Mouse (Mus musculus) intestine, embryonic 15.5 days (tissue): ENCODE data around the gene Dlg2. TPM values are rescaled to one million over a fixed set of nuclear protein-coding genes. Genes with fewer than 3 reads are reported as not detected.
A peak's percentile ranks its signal among the peaks of the same experiment; 100 is the strongest.

Source experiments
- ATAC-seq: fragments of 200-750 bp; cut with Nextera tagmentation; 2 replicates; pipeline ENCODE4 v1.8.0; 2017; ENCODE audit warnings: moderate TSS enrichment, moderate library complexity
- H3K27ac ChIP-seq: fragments of 300-500 bp; sonication (generic); 2 replicates; pipeline ENCODE4 v1.5.1; 2015; ENCODE audit warnings: mild to moderate bottlenecking, inconsistent platforms
- H3K27me3 ChIP-seq: fragments of 300-500 bp; sonication (generic); replicated peaks from 2 replicates; pipeline ENCODE4 v1.6.1; 2015; ENCODE audit warnings: inconsistent platforms
- H3K36me3 ChIP-seq: fragments of 300-500 bp; sonication (generic); 2 replicates; pipeline ENCODE4 v1.6.1; 2015; ENCODE audit warnings: inconsistent platforms
- H3K4me1 ChIP-seq: fragments of 300-500 bp; sonication (generic); replicated peaks from 2 replicates; pipeline ENCODE4 v1.6.1; 2015; ENCODE audit warnings: inconsistent platforms
- H3K4me2 ChIP-seq: fragments of 300-500 bp; sonication (generic); replicated peaks from 2 replicates; pipeline ENCODE4 v1.6.1; 2015; ENCODE audit warnings: mild to moderate bottlenecking, inconsistent platforms
- H3K4me3 ChIP-seq: fragments of 300-500 bp; sonication (generic); replicated peaks from 2 replicates; pipeline ENCODE4 v1.5.1; 2015; ENCODE audit warnings: inconsistent platforms
- H3K9ac ChIP-seq: fragments of 300-500 bp; sonication (generic); 2 replicates; pipeline ENCODE4 v1.6.1; 2015; ENCODE audit warnings: inconsistent platforms
- H3K9me3 ChIP-seq: fragments of 300-500 bp; sonication (generic); 2 replicates; pipeline ENCODE4 v1.6.1; 2016; ENCODE audit warnings: inconsistent platforms
- WGBS: fragments of 180-500 bp; shearing (Covaris S2); methylation state at CpG from one replicate; pipeline ENCODE4 v1.1.7; 2015; 5-methylcytosine and 5-hydroxymethylcytosine counted together
- polyA plus RNA-seq: library from polyadenylated mRNA; unstranded; fragments of >200 nt; fragmentation: Nextera tagmentation; extraction: Ambion mirVana; gene quantifications from 2 replicates; pipeline ENCODE4 v1.2.1, GENCODE M21; 2015

The Dlg2 gene
- polyA plus RNA-seq, 1 experiment from 2014 or later: 4.8 TPM

GRCm38 (mm10) chr7:91902503-91902902 lies 1426.0 kb downstream of the Dlg2 start:
- WGBS: 47% methylated on average over 2 of the region's 2 CpGs
- no peaks in the 10 kb centered on the region for H3K9me3 ChIP-seq
- H3K27ac ChIP-seq: no peak overlapping the region
- H3K4me3 ChIP-seq: no peak overlapping the region
- H3K27me3 ChIP-seq: no peaks in the 10 kb centered on the region
- peak; percentile 23; the same call in 1 of the 2 replicates for ATAC-seq
- H3K4me1 ChIP-seq: no peaks in the 10 kb centered on the region
- H3K36me3 ChIP-seq: no peaks in the 10 kb centered on the region
- no peak overlapping the region for H3K4me2 ChIP-seq
- no peak overlapping the region for H3K9ac ChIP-seq

DNA sequence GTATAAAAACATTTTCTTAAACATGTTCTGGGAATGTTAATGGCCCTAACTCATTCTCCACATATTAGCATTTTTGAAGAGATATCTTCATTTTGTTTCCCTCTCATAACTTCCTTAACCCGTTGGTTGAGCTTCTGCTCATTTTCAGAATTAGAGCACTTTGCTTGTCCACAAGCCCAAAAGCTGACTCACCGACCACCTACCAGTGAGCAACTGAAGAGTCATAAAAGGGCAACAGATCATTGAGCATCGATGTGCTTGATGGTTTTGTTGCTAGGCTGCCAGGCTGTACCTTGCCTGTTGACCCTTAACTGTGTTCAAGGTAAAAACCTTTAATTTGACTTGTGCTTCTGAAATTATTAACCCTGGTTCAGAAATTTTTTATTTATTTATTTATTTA lies 1440.3 kb downstream of the Dlg2 start:
- WGBS: 65% methylated on average over 3 of the region's 3 CpGs
- Histone ChIP-seq H3K9me3 (no peaks in the 10 kb centered on the region), H3K9ac (no peak overlapping the region), H3K4me2 (no peak overlapping the region), H3K4me3 (no peak overlapping the region), H3K27me3 (no peaks in the 10 kb centered on the region), H3K4me1 (no peaks in the 10 kb centered on the region), H3K36me3 (no peaks in the 10 kb centered on the region), H3K27ac (no peak overlapping the region)
- no peak for ATAC-seq

GRCm38 (mm10) chr7:91919099-91919498 lies 1442.6 kb downstream of the Dlg2 start:
- no peak for ATAC-seq
- Histone ChIP-seq H3K4me3 (no peak overlapping the region), H3K4me1 (no peaks in the 10 kb centered on the region), H3K9me3 (no peaks in the 10 kb centered on the region), H3K4me2 (no peak overlapping the region), H3K36me3 (no peaks in the 10 kb centered on the region), H3K9ac (no peak overlapping the region), H3K27ac (no peak overlapping the region), H3K27me3 (no peaks in the 10 kb centered on the region)
- WGBS: 76% methylated on average over 3 of the region's 3 CpGs

DNA sequence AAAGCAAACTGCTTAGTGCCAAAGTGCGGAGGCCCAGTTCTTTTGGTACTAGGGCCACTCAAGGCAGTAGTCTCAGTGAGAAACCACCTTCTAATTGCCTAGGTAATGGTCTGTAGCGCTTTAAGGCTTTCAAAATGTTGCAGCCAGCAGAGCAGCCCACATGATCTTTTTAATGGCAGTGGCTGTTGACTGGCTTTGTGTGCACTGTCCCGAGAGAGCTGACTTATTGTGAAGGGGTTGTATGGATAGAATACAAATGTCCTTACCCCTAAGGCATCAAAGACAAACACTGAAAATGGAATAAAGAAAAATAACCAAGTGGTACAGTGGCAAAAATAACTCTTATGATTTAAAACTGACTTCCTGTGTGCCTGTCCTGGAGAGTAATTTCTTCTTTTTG lies 1443.3 kb downstream of the Dlg2 start:
- Histone ChIP-seq H3K9ac (no peak overlapping the region), H3K36me3 (no peaks in the 10 kb centered on the region), H3K4me1 (no peaks in the 10 kb centered on the region), H3K27ac (no peak overlapping the region), H3K4me2 (no peak overlapping the region), H3K4me3 (no peak overlapping the region), H3K27me3 (no peaks in the 10 kb centered on the region), H3K9me3 (no peaks in the 10 kb centered on the region)
- no peak for ATAC-seq
- 77% methylated on average over 3 of the region's 3 CpGs for WGBS

DNA sequence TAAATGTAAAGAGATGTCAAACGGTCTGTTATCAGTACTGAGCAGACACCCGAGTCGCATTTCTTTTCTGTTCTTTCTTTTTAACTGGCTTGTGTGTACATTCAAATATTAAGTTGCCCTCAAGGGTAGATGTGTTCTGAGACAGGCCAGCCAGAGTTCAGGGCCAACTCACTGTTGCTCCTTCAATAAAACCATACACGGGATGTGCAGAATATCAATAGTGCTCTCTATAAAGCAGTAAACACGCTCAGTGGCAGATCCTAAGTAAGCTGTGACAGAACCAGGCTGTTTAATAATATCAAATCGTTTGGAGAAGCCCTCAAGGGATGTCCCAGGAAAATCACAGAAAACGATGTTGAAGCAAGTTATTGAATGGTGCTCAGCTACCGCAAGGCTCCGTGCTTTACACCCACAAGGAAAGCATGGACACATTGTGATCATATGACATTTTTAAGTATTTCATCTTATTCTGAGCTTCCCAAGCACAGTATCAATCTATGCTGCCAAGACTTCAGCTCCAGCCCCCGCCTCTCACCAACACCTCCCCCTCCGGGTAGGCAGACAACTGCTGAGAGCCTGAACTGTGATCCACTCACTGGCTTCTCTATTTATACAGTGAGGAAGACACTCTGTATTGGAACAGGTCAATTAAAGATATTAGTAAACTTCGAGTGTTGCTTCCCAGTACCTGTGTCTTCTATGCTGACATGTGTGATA lies 1458.6 kb downstream of the Dlg2 start:
- Histone ChIP-seq H3K9ac (no peak overlapping the region), H3K36me3 (no peaks in the 10 kb centered on the region), H3K27ac (no peak overlapping the region), H3K27me3 (no peaks in the 10 kb centered on the region), H3K4me1 (no peaks in the 10 kb centered on the region), H3K9me3 (no peaks in the 10 kb centered on the region), H3K4me3 (no peak overlapping the region), H3K4me2 (no peak overlapping the region)
- no peak for ATAC-seq
- 48% methylated on average over 12 of the region's 12 CpGs for WGBS

DNA sequence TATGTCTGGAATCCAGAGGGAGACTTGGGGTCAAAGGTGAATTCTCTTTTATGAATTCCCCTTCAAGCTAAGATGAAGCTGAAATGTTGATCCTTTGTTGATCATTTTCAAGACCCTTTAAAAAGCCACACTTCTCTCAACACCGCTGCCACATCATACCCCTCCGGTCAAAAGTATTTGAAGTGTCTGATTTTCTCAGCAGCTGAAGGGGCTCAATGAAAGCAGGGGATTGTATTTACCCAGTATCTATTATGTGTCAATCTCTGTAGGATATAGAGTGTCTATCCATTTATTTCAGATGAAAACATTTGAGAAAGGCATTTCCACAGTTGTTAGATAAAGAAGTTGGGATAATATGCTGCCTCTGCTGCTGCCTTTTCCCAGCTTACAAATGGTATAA lies 1459.7 kb downstream of the Dlg2 start:
- WGBS: 59% methylated on average over 2 of the region's 2 CpGs
- no peak overlapping the region for H3K27ac ChIP-seq
- no peaks in the 10 kb centered on the region for H3K36me3 ChIP-seq
- no peaks in the 10 kb centered on the region for H3K9me3 ChIP-seq
- no peaks in the 10 kb centered on the region for H3K27me3 ChIP-seq
- H3K9ac ChIP-seq: no peak overlapping the region
- no peak for ATAC-seq
- H3K4me1 ChIP-seq: no peaks in the 10 kb centered on the region
- H3K4me3 ChIP-seq: no peak overlapping the region
- no peak overlapping the region for H3K4me2 ChIP-seq

GRCm38 (mm10) chr7:91943224-91943623 lies 1466.8 kb downstream of the Dlg2 start:
- Histone ChIP-seq H3K36me3 (no peaks in the 10 kb centered on the region), H3K27me3 (no peaks in the 10 kb centered on the region), H3K4me2 (no peak overlapping the region), H3K4me3 (no peak overlapping the region), H3K4me1 (no peaks in the 10 kb centered on the region), H3K9me3 (no peaks in the 10 kb centered on the region), H3K9ac (no peak overlapping the region), H3K27ac (no peak overlapping the region)
- ATAC-seq: no peak
- 74% methylated on average over 1 of the region's 1 CpGs for WGBS

GRCm38 (mm10) chr7:91955584-91955983 lies 1479.1 kb downstream of the Dlg2 start:
- Histone ChIP-seq H3K27ac (no peak overlapping the region), H3K4me3 (no peak overlapping the region), H3K4me2 (no peak overlapping the region), H3K9ac (no peak overlapping the region), H3K27me3 (no peaks in the 10 kb centered on the region), H3K36me3 (no peaks in the 10 kb centered on the region), H3K4me1 (no peaks in the 10 kb centered on the region), H3K9me3 (no peaks in the 10 kb centered on the region)
- ATAC-seq: no peak
- WGBS: 92% methylated on average over 1 of the region's 1 CpGs

GRCm38 (mm10) chr7:91962956-91963355 lies 1486.5 kb downstream of the Dlg2 start:
- Histone ChIP-seq H3K36me3 (no peaks in the 10 kb centered on the region), H3K27me3 (no peaks in the 10 kb centered on the region), H3K4me3 (no peak overlapping the region), H3K4me1 (no peaks in the 10 kb centered on the region), H3K9me3 (no peaks in the 10 kb centered on the region), H3K27ac (no peak overlapping the region), H3K9ac (no peak overlapping the region), H3K4me2 (no peak overlapping the region)
- 87% methylated on average over 2 of the region's 2 CpGs for WGBS
- ATAC-seq: no peak

- Histone ChIP-seq H3K9ac (no peak overlapping the region), H3K27ac (no peak overlapping the region), H3K4me1 (no peaks in the 10 kb centered on the region), H3K36me3 (no peaks in the 10 kb centered on the region), H3K27me3 (no peaks in the 10 kb centered on the region), H3K4me3 (no peak overlapping the region), H3K4me2 (no peak overlapping the region), H3K9me3 (no peaks in the 10 kb centered on the region)
- 74% methylated on average over 1 of the region's 1 CpGs for WGBS
- ATAC-seq: no peak
These were observed 1496.5 kb downstream of the Dlg2 start for GRCm38 (mm10) chr7:91972970-91973369.

GRCm38 (mm10) chr7:92003769-92004455 lies 1527.4 kb downstream of the Dlg2 start:
- 87% methylated on average over 5 of the region's 5 CpGs for WGBS
- Histone ChIP-seq H3K27me3 (no peaks in the 10 kb centered on the region), H3K9me3 (no peaks in the 10 kb centered on the region), H3K4me2 (no peak overlapping the region), H3K4me1 (no peaks in the 10 kb centered on the region), H3K36me3 (no peaks in the 10 kb centered on the region), H3K9ac (no peak overlapping the region), H3K27ac (no peak overlapping the region), H3K4me3 (no peak overlapping the region)
- no peak for ATAC-seq

DNA sequence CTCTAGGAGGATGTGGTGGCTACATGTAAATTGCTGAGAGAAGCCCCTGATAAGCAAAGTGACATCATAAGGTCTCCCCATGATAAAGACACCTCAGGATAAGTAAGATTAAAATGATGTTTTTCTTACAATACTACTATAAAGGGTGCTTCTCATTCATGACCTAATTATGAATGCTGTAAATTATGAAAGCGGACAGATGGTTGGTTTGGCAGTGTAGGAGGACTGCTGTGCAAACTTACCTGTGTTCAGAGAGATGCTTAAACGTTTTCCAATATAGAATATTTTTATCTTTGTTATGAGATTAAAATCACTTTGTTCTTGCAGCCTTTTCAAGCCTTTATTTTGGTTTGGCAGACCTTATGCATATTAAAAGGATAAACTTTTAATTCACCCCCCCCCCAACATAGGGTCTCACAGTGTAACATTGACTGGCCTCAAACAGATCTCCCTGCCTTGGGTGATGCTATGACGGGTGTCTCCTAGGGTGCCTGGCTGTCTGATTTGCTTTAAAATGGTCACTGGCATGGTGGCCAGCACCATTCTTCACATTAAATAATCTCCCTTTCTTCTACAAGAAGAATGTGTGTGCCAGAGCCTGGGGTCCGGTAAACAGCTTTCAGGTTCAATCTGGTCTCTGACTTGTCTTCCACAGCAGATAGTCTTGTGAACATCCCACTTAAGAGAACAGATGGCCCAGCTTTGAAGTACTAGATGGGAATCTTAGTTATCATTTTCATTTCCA lies 1529.4 kb downstream of the Dlg2 start:
- Histone ChIP-seq H3K4me2 (no peak overlapping the region), H3K9me3 (no peaks in the 10 kb centered on the region), H3K27me3 (no peaks in the 10 kb centered on the region), H3K9ac (no peak overlapping the region), H3K36me3 (no peaks in the 10 kb centered on the region), H3K4me1 (no peaks in the 10 kb centered on the region), H3K27ac (no peak overlapping the region), H3K4me3 (no peak overlapping the region)
- 71% methylated on average over 4 of the region's 4 CpGs for WGBS
- ATAC-seq: no peak
